Mouse (Mus musculus) embryonic facial prominence, embryonic 11.5 days (tissue): ENCODE measurements around the gene Nell2. TPM values are rescaled to one million over a fixed set of nuclear protein-coding genes. Genes with fewer than 3 reads are reported as not detected.

Source experiments
- ATAC-seq: fragments of 200-750 bp; cut with Nextera tagmentation; replicated peaks from 2 replicates; pipeline ENCODE4 v1.8.0; 2017; ENCODE audit warnings: low read depth; ENCODE audit not compliant: insufficient number of reproducible peaks, low FRiP score, low TSS enrichment
- DNase-seq: peaks from one replicate; pipeline ENCODE4 v3.0.0-alpha.2; 2015; ENCODE audit warnings: low spot score
- H3K27ac ChIP-seq: fragments of 300-500 bp; sonication (generic); replicated peaks from 2 replicates; pipeline ENCODE4 v1.5.1; 2014; ENCODE audit warnings: mild to moderate bottlenecking, low read depth, low read length, control low read depth
- H3K27me3 ChIP-seq: fragments of 300-500 bp; sonication (generic); 2 replicates; pipeline ENCODE4 v1.6.1; 2014; ENCODE audit warnings: mild to moderate bottlenecking, low read length, moderate library complexity, mixed read lengths; ENCODE audit not compliant: control insufficient read depth, insufficient read depth
- H3K36me3 ChIP-seq: fragments of 300-500 bp; sonication (generic); replicated peaks from 2 replicates; pipeline ENCODE4 v1.6.1; 2014; ENCODE audit warnings: low read depth, mild to moderate bottlenecking, low read length, moderate library complexity, mixed read lengths; ENCODE audit not compliant: control insufficient read depth, insufficient read depth
- H3K4me1 ChIP-seq: fragments of 300-500 bp; sonication (generic); 2 replicates; pipeline ENCODE4 v1.6.1; 2014; ENCODE audit warnings: low read length, mixed read lengths; ENCODE audit not compliant: control insufficient read depth, insufficient read depth
- H3K4me2 ChIP-seq: fragments of 300-500 bp; sonication (generic); 2 replicates; pipeline ENCODE4 v1.6.1; 2014; ENCODE audit warnings: low read depth, mild to moderate bottlenecking, control low read depth, low read length, moderate library complexity
- H3K4me3 ChIP-seq: fragments of 300-500 bp; sonication (generic); 2 replicates; pipeline ENCODE4 v1.5.1; 2014; ENCODE audit warnings: low read depth, low read length, control low read depth
- H3K9ac ChIP-seq: fragments of 300-500 bp; sonication (generic); replicated peaks from 2 replicates; pipeline ENCODE4 v1.6.1; 2014; ENCODE audit warnings: mild to moderate bottlenecking, control low read depth, low read length
- H3K9me3 ChIP-seq: fragments of 300-500 bp; sonication (generic); replicated peaks from 2 replicates; pipeline ENCODE4 v1.6.1; 2016; ENCODE audit warnings: mild to moderate bottlenecking, low read length, inconsistent platforms, mixed read lengths; ENCODE audit not compliant: control insufficient read depth
- WGBS: fragments of 180-500 bp; shearing (Covaris S2); extraction: QIAGEN DNeasy Blood & Tissue Kit; methylation state at CpG from one replicate; pipeline ENCODE4 v1.1.7; 2014; 5-methylcytosine and 5-hydroxymethylcytosine counted together
- polyA plus RNA-seq: library from polyadenylated mRNA; unstranded; fragments of >200 nt; fragmentation: Nextera tagmentation; extraction: Ambion mirVana; gene quantifications from 2 replicates; pipeline ENCODE4 v1.2.1, GENCODE M21; 2014

Nell2 gene
- polyA plus RNA-seq, 1 experiment from 2014 or later, result 24.5 TPM

GRCm38 (mm10) chr15:95495193-95495592 lies 33.2 kb downstream of the Nell2 start:
- ATAC-seq, result no peak
- Histone ChIP-seq H3K9ac (no peak overlapping the region), H3K4me3 (no peak overlapping the region), H3K4me2 (no peak overlapping the region), H3K27me3 (no peaks in the 10 kb centered on the region), H3K27ac (no peak overlapping the region), H3K9me3 (no peaks in the 10 kb centered on the region), H3K4me1 (no peaks in the 10 kb centered on the region), H3K36me3 (no peaks in the 10 kb centered on the region)
- no peak for DNase-seq
- WGBS, result 97% methylated on average over 8 of the region's 8 CpGs

- H3K36me3 ChIP-seq, result no peaks in the 10 kb centered on the region
- no peak overlapping the region for H3K9ac ChIP-seq
- no peak overlapping the region for H3K27ac ChIP-seq
- no peak overlapping the region for H3K4me3 ChIP-seq
- WGBS, result 75% methylated on average over 5 of the region's 5 CpGs
- no peak for DNase-seq
- no peaks in the 10 kb centered on the region for H3K9me3 ChIP-seq
- no peaks in the 10 kb centered on the region for H3K27me3 ChIP-seq
- no peaks in the 10 kb centered on the region for H3K4me1 ChIP-seq
- ATAC-seq, result no peak
- H3K4me2 ChIP-seq, result no peak overlapping the region
Measured at GRCm38 (mm10) chr15:95492201-95492600, 36.2 kb downstream of the Nell2 start.

GRCm38 (mm10) chr15:95489174-95489573 lies 39.2 kb downstream of the Nell2 start:
- 67% methylated on average over 4 of the region's 4 CpGs for WGBS

GRCm38 (mm10) chr15:95487961-95488360 lies 40.4 kb downstream of the Nell2 start:
- WGBS, result 94% methylated on average over 5 of the region's 5 CpGs
- no peaks in the 10 kb centered on the region for H3K36me3 ChIP-seq
- ATAC-seq (no peak), DNase-seq (no peak)
- H3K27ac ChIP-seq, result no peak overlapping the region
- no peak overlapping the region for H3K4me2 ChIP-seq
- H3K9ac ChIP-seq, result no peak overlapping the region
- H3K9me3 ChIP-seq, result no peaks in the 10 kb centered on the region
- H3K27me3 ChIP-seq, result no peaks in the 10 kb centered on the region
- H3K4me1 ChIP-seq, result no peaks in the 10 kb centered on the region
- no peak overlapping the region for H3K4me3 ChIP-seq

More at GRCm38 (mm10) chr15:95489174-95489573, 39.2 kb downstream of the Nell2 start:
- DNase-seq (no peak), ATAC-seq (no peak)
- no peaks in the 10 kb centered on the region for H3K36me3 ChIP-seq
- no peaks in the 10 kb centered on the region for H3K27me3 ChIP-seq
- H3K9me3 ChIP-seq, result no peaks in the 10 kb centered on the region
- H3K9ac ChIP-seq, result no peak overlapping the region
- no peak overlapping the region for H3K27ac ChIP-seq
- H3K4me2 ChIP-seq, result no peak overlapping the region
- no peak overlapping the region for H3K4me3 ChIP-seq
- H3K4me1 ChIP-seq, result no peaks in the 10 kb centered on the region

- Histone ChIP-seq H3K27ac (no peak overlapping the region), H3K4me2 (no peak overlapping the region), H3K9me3 (no peaks in the 10 kb centered on the region), H3K4me3 (no peak overlapping the region), H3K27me3 (no peaks in the 10 kb centered on the region), H3K36me3 (no peaks in the 10 kb centered on the region), H3K4me1 (no peaks in the 10 kb centered on the region), H3K9ac (no peak overlapping the region)
- ATAC-seq, result no peak
- DNase-seq, result no peak
- WGBS, result 74% methylated on average over 9 of the region's 9 CpGs
Measured at GRCm38 (mm10) chr15:95482002-95482401, 46.4 kb downstream of the Nell2 start.

- no peaks in the 10 kb centered on the region for H3K4me1 ChIP-seq
- no peak overlapping the region for H3K27ac ChIP-seq
- H3K4me2 ChIP-seq, result no peak overlapping the region
- no peaks in the 10 kb centered on the region for H3K27me3 ChIP-seq
- no peaks in the 10 kb centered on the region for H3K9me3 ChIP-seq
- WGBS, result 92% methylated on average over 4 of the region's 4 CpGs
- H3K4me3 ChIP-seq, result no peak overlapping the region
- no peak for DNase-seq
- no peak for ATAC-seq
- H3K36me3 ChIP-seq, result no peaks in the 10 kb centered on the region
- H3K9ac ChIP-seq, result no peak overlapping the region
Measured at GRCm38 (mm10) chr15:95481585-95481984, 46.8 kb downstream of the Nell2 start.

GRCm38 (mm10) chr15:95476440-95476839 lies 51.9 kb downstream of the Nell2 start:
- Histone ChIP-seq H3K36me3 (no peaks in the 10 kb centered on the region), H3K27ac (no peak overlapping the region), H3K9me3 (no peaks in the 10 kb centered on the region), H3K4me3 (no peak overlapping the region), H3K4me2 (no peak overlapping the region), H3K9ac (no peak overlapping the region), H3K4me1 (no peaks in the 10 kb centered on the region), H3K27me3 (no peaks in the 10 kb centered on the region)
- DNase-seq, result peak; percentile 47
- 71% methylated on average over 3 of the region's 3 CpGs for WGBS
- ATAC-seq, result no peak

- WGBS, result 86% methylated on average over 6 of the region's 6 CpGs
- no peaks in the 10 kb centered on the region for H3K4me1 ChIP-seq
- H3K27me3 ChIP-seq, result no peaks in the 10 kb centered on the region
- no peak overlapping the region for H3K4me2 ChIP-seq
- DNase-seq (no peak), ATAC-seq (no peak)
- no peaks in the 10 kb centered on the region for H3K9me3 ChIP-seq
- H3K4me3 ChIP-seq, result no peak overlapping the region
- no peak overlapping the region for H3K27ac ChIP-seq
- no peak overlapping the region for H3K9ac ChIP-seq
- H3K36me3 ChIP-seq, result no peaks in the 10 kb centered on the region
Measured at GRCm38 (mm10) chr15:95473976-95474375, 54.4 kb downstream of the Nell2 start.
